Mouse (Mus musculus) heart, embryonic 11.5 days (tissue): Measurements from ENCODE around the gene Tpst1. TPM values are rescaled to one million over a fixed set of nuclear protein-coding genes. Genes with fewer than 3 reads are reported as not detected.

Source experiments
- ATAC-seq: fragments of 200-750 bp; cut with Nextera tagmentation; replicated peaks from 2 replicates; pipeline ENCODE4 v1.8.0; 2017; ENCODE audit warnings: moderate library complexity; ENCODE audit not compliant: insufficient number of reproducible peaks, low FRiP score, low TSS enrichment
- H3K27ac ChIP-seq: fragments of 300-500 bp; sonication (generic); 2 replicates; pipeline ENCODE4 v1.5.1; 2014; ENCODE audit warnings: mild to moderate bottlenecking, low read depth, low read length
- H3K27me3 ChIP-seq: fragments of 300-500 bp; sonication (generic); 2 replicates; pipeline ENCODE4 v1.6.1; 2014; ENCODE audit warnings: mild to moderate bottlenecking, low read length, mixed read lengths; ENCODE audit not compliant: control insufficient read depth, insufficient read depth
- H3K36me3 ChIP-seq: fragments of 300-500 bp; sonication (generic); 2 replicates; pipeline ENCODE4 v1.6.1; 2014; ENCODE audit warnings: mild to moderate bottlenecking, low read length, moderate library complexity, mixed read lengths; ENCODE audit not compliant: control insufficient read depth, insufficient read depth
- H3K4me1 ChIP-seq: fragments of 300-500 bp; sonication (generic); 2 replicates; pipeline ENCODE4 v1.6.1; 2014; ENCODE audit warnings: low read length; ENCODE audit not compliant: control insufficient read depth, insufficient read depth
- H3K4me2 ChIP-seq: fragments of 300-500 bp; sonication (generic); 2 replicates; pipeline ENCODE4 v1.6.1; 2014; ENCODE audit warnings: mild to moderate bottlenecking, moderate library complexity
- H3K4me3 ChIP-seq: fragments of 300-500 bp; sonication (generic); 2 replicates; pipeline ENCODE4 v1.5.1; 2014; ENCODE audit warnings: low read depth, low read length
- H3K9ac ChIP-seq: fragments of 300-500 bp; sonication (generic); 2 replicates; pipeline ENCODE4 v1.6.1; 2014; ENCODE audit warnings: mild to moderate bottlenecking, low read depth, low read length, moderate library complexity
- H3K9me3 ChIP-seq: fragments of 300-500 bp; sonication (generic); replicated peaks from 2 replicates; pipeline ENCODE4 v1.6.1; 2016; ENCODE audit warnings: low read length; ENCODE audit not compliant: control insufficient read depth
- WGBS: fragments of 180-500 bp; shearing (Covaris S2); extraction: QIAGEN DNeasy Blood & Tissue Kit; methylation state at CpG from one replicate; pipeline ENCODE4 v1.1.7; 2014; ENCODE audit not compliant: insufficient replicate concordance; 5-methylcytosine and 5-hydroxymethylcytosine counted together
- polyA plus RNA-seq: library from polyadenylated mRNA; unstranded; fragments of >200 nt; fragmentation: Nextera tagmentation; extraction: Ambion mirVana; gene quantifications from 2 replicates; pipeline ENCODE4 v1.2.1, GENCODE M21; 2014

The Tpst1 gene
- polyA plus RNA-seq, 1 experiment from 2014 or later: 28.1 TPM

GRCm38 (mm10) chr5:130169109-130169508, 96.0 kb downstream of the Tpst1 start:
- no peak overlapping the region for H3K4me3 ChIP-seq
- no peak overlapping the region for H3K4me2 ChIP-seq
- H3K27me3 ChIP-seq: peaks cover 3% of the 10 kb centered on the region; the same call in 1 of the 2 replicates
- H3K9ac ChIP-seq: no peak overlapping the region
- no peak overlapping the region for H3K27ac ChIP-seq
- WGBS: 33% methylated on average over 6 of the region's 6 CpGs
- no peaks in the 10 kb centered on the region for H3K9me3 ChIP-seq
- peaks cover 15% of the 10 kb centered on the region for H3K4me1 ChIP-seq
- H3K36me3 ChIP-seq: no peaks in the 10 kb centered on the region
- ATAC-seq: no peak

- 8% methylated on average over 6 of the region's 6 CpGs for WGBS
- peaks cover 15% of the 10 kb centered on the region for H3K4me1 ChIP-seq
- peak overlapping the region; percentile 77 for H3K4me2 ChIP-seq
- peak overlapping the region; percentile 93 for H3K4me3 ChIP-seq
- no peaks in the 10 kb centered on the region for H3K27me3 ChIP-seq
- H3K9ac ChIP-seq: peak overlapping the region; percentile 77
- peak overlapping the region; percentile 97 for H3K27ac ChIP-seq
- H3K9me3 ChIP-seq: no peaks in the 10 kb centered on the region
- no peaks in the 10 kb centered on the region for H3K36me3 ChIP-seq
- ATAC-seq: peak; percentile 84
Measured at GRCm38 (mm10) chr5:130170666-130171422, 97.7 kb downstream of the Tpst1 start.

GRCm38 (mm10) chr5:130171423-130171954, 98.4 kb downstream of the Tpst1 start, which contains the start of gene Rabgef1:
Rabgef1 (plus strand) TSS chr5:130171798.
- H3K4me2 ChIP-seq: peak within 1 kb of the TSS; percentile 77
- ATAC-seq: peak; percentile 92
- H3K27me3 ChIP-seq: no peaks in the 10 kb centered on the region
- no peaks in the 10 kb centered on the region for H3K36me3 ChIP-seq
- peaks cover 15% of the 10 kb centered on the region for H3K4me1 ChIP-seq
- peak within 1 kb of the TSS; percentile 77 for H3K9ac ChIP-seq
- H3K4me3 ChIP-seq: peak within 1 kb of the TSS; percentile 93
- peak within 1 kb of the TSS; percentile 97 for H3K27ac ChIP-seq
- WGBS: under 1% methylated on average over 49 of the region's 62 CpGs
- no peaks in the 10 kb centered on the region for H3K9me3 ChIP-seq

- WGBS: under 1% methylated on average over 46 of the region's 46 CpGs
- Histone ChIP-seq H3K9me3 (no peaks in the 10 kb centered on the region), H3K4me1 (peaks cover 15% of the 10 kb centered on the region), H3K9ac (peak overlapping the region; percentile 77), H3K27me3 (no peaks in the 10 kb centered on the region), H3K4me3 (peak overlapping the region; percentile 93), H3K4me2 (peak overlapping the region; percentile 77), H3K27ac (peak overlapping the region; percentile 97), H3K36me3 (no peaks in the 10 kb centered on the region)
- no peak; the same call in 1 of the 2 replicates for ATAC-seq
Measured at GRCm38 (mm10) chr5:130171956-130172601, 99.0 kb downstream of the Tpst1 start.

- no peak for ATAC-seq
- peak overlapping the region; percentile 93 for H3K4me3 ChIP-seq
- H3K9ac ChIP-seq: peak overlapping the region; percentile 0
- no peaks in the 10 kb centered on the region for H3K9me3 ChIP-seq
- H3K27me3 ChIP-seq: no peaks in the 10 kb centered on the region
- H3K36me3 ChIP-seq: no peaks in the 10 kb centered on the region
- peaks cover 17% of the 10 kb centered on the region for H3K4me1 ChIP-seq
- peak overlapping the region; percentile 77 for H3K4me2 ChIP-seq
- H3K27ac ChIP-seq: no peak overlapping the region
- WGBS: 69% methylated on average over 4 of the region's 4 CpGs
Measured at GRCm38 (mm10) chr5:130173012-130173411, 99.9 kb downstream of the Tpst1 start.

GRCm38 (mm10) chr5:130177871-130178270, 104.7 kb downstream of the Tpst1 start:
- no peak overlapping the region for H3K9ac ChIP-seq
- H3K4me3 ChIP-seq: no peak overlapping the region
- H3K27me3 ChIP-seq: no peaks in the 10 kb centered on the region
- peaks cover 18% of the 10 kb centered on the region for H3K4me1 ChIP-seq
- H3K9me3 ChIP-seq: no peaks in the 10 kb centered on the region
- no peak overlapping the region for H3K27ac ChIP-seq
- no peak overlapping the region for H3K4me2 ChIP-seq
- no peaks in the 10 kb centered on the region for H3K36me3 ChIP-seq
- 49% methylated on average over 4 of the region's 4 CpGs for WGBS
- no peak for ATAC-seq

GRCm38 (mm10) chr5:130180362-130180761, 107.2 kb downstream of the Tpst1 start:
- Histone ChIP-seq H3K36me3 (no peaks in the 10 kb centered on the region), H3K4me1 (peaks cover 16% of the 10 kb centered on the region), H3K9ac (no peak overlapping the region), H3K27me3 (no peaks in the 10 kb centered on the region), H3K4me2 (no peak overlapping the region), H3K27ac (no peak overlapping the region), H3K4me3 (no peak overlapping the region), H3K9me3 (no peaks in the 10 kb centered on the region)
- WGBS: 65% methylated on average over 7 of the region's 7 CpGs
- ATAC-seq: no peak

GRCm38 (mm10) chr5:130181740-130182540, 108.8 kb downstream of the Tpst1 start:
- 81% methylated on average over 6 of the region's 6 CpGs for WGBS
- ATAC-seq: no peak
- H3K4me3 ChIP-seq: no peak overlapping the region

More at GRCm38 (mm10) chr5:130181740-130182540, 108.8 kb downstream of the Tpst1 start:
- no peak overlapping the region for H3K9ac ChIP-seq
- peaks cover 16% of the 10 kb centered on the region for H3K4me1 ChIP-seq
- no peak overlapping the region for H3K27ac ChIP-seq
- H3K4me2 ChIP-seq: no peak overlapping the region
- no peaks in the 10 kb centered on the region for H3K9me3 ChIP-seq
- no peaks in the 10 kb centered on the region for H3K27me3 ChIP-seq
- H3K36me3 ChIP-seq: no peaks in the 10 kb centered on the region
